Mouse (Mus musculus) lung, postnatal 36 days (tissue): Measurements from ENCODE around the gene Mettl7a3.

Experiments
- DNase-seq: peaks from one replicate; pipeline ENCODE4 v3.0.0; 2022; ENCODE audit warnings: mixed read lengths

Gene Mettl7a3

DNA sequence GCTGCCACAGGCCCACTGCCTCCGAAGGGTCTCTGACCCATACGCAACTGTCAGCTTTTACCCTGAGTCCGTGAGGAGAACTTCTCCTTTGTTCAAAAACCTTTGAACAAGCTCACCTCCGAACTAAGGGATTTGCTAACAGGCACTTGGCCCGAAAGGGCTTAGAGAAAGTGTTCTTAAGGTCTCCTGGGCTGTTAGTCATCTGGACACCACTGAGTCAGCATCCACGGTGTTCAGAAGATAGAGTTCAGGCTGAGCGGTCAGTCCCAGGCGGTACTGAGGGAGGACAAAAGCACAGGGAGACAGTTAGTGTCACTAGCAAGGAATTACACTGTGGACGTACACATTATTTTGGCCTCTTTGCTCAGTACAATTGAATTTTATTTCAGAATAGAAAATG is 54.2 kb downstream of the Mettl7a3 start:
- no peak for DNase-seq
